Mouse (Mus musculus): ENCODE data around the gene Spaca6. TPM values are rescaled to one million over a fixed set of nuclear protein-coding genes. Genes with fewer than 3 reads are reported as not detected.

Spaca6 gene
- total RNA-seq (2022), result 100 to 1,000 TPM in 2 of 4 experiments, 10 to 100 TPM in 2; 43.9 to 173 (median 91.6) TPM

DNA sequence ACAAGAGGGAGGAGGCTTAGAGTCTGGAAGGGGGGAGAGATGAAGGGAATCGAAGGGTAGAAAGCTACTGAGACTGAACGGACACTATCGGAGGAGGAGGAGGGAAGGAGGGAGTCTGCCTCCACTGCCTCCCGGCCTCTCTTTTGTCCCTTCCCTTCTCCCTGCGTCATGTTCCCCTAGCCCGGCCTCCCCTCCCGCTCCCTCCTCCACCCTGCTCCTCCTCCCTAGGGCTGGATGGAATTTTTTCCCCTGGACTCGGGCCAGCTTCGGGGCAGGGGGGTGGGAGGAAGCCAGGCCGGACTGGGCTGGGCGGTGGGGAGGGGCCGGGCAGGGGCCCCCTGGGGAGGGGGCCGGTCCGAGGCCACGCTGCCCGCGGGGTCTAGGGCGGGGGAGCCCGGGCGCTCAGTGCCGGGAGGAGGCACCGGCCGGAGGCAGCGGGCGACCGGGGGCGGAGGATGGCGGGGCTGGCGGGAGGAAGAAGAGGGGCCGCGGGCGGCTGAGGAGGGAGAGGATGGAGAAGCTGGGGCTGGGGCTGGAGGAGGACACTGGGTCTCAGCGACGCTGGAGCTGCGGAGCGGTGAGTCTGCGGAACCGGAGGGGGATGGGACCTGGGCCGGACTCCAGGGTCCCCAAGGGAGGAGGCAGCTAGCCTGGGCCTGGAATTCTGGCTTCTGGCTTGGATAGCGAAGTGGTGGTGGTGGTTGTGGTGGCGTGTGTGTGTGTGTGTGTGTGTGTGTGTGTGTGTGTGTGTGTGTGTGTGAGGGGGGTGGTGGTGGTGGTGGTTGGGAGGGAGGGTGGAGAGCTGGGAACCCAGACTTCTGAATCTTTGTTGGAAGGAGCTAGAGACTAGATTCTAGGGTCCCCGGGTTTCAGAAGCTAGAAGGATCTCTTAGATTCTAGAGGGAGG, at the start of gene Spaca6:
TSS of gene Spaca6 (plus strand) at position 408 of the 907 bp plus-strand sequence.
- peak; percentile 94 for DNase-seq

DNA sequence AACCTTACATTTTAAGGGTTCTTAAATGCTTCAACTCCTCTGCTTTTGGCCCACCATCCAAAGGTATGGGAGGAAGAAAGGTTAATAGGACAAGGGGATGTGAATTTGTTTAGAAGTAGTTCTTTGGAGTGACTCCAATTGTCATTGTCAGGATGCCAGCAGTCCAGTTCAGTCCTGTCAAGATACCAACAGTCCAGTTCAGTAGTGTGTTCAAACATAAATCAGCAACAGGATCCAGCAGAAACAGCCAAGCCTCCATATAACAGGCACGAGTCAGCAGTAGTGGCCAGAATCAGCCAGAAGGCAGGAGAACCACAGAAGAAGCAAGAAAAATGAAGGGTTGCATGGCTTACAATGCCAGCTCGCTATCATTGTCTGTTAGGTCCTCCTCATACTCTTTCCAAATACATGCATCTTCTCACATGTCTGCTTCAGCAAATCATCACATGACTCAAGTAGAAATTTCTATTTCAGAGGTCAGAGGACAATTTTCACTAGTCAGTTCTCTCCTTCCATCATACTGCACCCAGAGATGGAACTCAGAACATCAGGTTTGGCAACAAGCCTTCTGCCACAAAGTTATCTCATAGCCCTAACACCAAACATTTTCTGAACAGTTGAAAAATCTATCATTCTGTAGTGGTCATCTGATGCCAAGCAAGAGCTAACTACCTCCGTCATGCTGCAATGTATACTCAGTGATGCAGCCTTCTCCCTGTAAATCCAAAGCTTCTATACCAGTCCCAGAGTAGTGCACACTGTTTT, 35.9 kb upstream of the Spaca6 start:
- no peak for DNase-seq

GRCm38 (mm10) chr17:17792578-17792977, 34.4 kb upstream of the Spaca6 start:
- DNase-seq, result no peak

DNA sequence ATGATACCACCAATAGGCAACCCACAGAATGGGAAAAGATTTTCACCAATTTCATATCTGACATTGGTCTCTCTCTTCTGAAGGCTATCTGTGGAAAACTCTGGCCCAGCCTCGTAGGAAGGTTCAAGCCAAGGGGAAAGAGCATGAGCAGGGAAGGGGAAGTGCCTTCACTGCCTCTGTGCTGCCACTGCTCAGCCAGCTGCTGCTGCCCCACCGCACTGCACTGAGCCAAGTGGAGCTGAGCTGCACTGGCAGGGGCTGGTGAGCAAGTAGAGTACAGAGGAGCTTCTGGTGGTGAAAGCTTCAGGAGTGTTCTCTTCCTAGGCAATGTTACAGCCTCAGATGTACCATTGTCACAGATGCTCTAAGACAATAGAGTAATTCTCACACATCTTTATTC, 31.4 kb upstream of the Spaca6 start:
- no peak for DNase-seq

DNA sequence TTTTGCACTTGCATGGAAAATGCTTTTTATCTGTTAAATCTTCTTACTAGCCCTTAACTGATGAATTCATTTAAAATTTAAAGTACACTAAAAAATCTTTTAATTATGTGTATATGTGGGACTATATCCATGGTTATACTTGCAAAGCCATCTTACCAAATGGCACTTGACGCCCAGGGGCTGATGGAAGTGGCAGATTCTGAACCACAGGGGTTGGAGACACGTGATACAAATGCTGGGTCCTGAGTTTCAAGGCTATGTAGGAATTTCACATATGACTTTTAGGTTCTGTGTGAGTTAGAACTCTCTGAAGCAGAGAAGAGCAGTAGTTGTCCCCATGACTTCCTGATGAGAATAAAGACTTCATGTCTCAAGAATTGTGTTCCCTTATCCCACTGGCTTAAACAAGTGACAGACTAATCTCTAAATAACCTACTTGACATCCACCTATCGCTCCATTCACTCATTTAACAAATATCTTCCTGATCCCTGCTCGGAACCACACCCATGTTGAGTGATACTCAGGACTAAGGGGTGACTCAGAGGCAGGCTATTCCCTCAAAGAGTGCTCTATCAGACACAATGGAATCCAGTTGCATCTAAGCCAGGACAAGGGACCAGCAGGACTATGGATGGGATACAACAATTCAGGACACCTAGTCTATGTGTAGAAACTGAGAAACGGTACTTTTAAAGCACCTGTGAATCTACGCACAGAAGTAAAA, 3.2 kb upstream of the Spaca6 start:
- DNase-seq, result no peak

DNA sequence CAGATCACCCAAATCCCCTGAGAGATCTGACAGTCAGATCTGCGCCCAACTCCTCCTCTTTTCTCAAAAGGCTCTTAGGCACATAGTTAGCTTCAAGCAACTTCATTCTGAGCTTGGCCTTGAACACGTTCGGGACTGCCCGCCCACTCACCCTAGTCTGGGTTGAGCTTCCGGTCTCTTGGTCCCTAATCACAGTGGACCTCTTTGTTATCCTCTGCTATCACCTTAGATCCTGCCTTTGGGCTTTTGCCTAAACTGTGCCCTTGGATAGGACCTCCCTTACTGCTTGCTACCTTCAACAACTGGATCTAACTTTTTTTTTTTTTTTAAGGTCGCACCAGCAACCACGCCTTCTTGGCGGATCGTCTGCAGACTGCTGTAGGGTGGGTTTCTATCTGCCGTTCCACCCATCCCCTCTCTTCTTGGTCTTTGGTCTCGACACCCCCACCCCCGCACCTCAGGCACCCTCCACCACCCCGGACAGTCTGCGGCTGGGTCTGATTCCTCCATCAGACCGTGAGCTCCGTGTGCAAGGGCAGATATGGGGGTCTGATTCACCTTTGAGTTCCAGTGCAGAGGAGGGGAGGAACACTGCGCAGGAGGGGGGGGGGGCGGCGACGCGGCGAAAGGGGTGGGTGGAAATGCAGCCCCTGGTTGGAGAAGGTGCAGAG, 902 bp upstream of the Spaca6 start:
- DNase-seq, result peak; percentile 67

GRCm38 (mm10) chr17:17827658-17828190, 766 bp downstream of the Spaca6 start:
- peak; percentile 55 for DNase-seq

GRCm38 (mm10) chr17:17828191-17828981, 1.4 kb downstream of the Spaca6 start:
- peak; percentile 39 for DNase-seq

DNA sequence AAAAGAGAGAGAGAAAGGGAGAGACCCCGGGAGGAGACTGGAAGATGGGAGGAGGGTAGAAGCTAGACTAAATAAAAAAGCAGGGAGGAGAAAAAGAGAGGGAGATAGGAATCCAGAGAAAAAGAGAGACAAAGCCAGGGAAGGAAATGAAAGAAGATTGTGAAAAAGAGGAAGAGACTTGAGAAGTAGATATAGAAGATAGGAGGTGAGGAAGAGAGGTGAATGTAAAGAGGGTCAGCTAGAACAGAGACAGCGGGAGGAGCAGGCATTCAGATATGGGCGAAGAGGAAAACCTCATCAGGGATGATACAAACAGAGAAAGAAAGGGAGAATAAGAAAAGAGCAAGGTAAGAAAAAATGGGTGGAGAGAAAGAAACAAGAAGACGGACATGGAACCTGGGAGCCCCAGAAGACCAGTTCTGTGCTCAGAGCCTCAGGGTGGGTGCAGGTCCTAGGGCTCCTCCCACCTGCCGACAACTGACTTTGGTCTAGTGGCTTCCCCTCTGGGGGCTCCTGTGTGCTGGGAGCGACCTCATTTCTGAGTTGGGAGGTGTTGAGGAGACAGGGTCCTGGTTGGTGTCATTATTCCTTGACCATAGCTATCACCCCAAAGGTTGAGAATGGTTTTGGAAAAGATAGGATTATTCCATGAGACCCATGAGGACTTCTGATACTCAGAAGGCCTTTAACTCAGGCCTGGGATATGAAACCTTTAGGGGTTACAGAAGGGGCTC, 2.3 kb downstream of the Spaca6 start:
- no peak for DNase-seq

GRCm38 (mm10) chr17:17829816-17830535, 3.0 kb downstream of the Spaca6 start:
- DNase-seq, result no peak

DNA sequence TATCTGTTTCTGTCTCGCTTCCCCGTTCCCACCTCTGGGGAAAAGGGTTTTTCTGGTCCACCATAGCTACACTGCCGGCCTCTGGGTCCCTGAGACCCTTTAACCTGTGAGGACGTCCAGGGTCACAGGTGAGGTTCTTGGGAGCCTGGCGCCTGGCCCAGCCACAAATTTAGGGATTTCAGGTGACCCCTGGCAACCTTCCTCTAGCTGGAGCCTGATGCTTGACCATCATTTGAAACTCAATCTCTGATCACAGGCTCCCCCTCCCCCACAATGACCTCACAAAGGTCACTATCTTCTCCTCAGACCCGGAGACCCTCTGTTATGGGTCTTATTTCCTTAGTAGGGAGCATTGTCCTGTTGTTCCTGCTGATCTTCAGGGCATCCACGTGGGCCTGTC, 3.8 kb downstream of the Spaca6 start:
- no peak for DNase-seq

DNA sequence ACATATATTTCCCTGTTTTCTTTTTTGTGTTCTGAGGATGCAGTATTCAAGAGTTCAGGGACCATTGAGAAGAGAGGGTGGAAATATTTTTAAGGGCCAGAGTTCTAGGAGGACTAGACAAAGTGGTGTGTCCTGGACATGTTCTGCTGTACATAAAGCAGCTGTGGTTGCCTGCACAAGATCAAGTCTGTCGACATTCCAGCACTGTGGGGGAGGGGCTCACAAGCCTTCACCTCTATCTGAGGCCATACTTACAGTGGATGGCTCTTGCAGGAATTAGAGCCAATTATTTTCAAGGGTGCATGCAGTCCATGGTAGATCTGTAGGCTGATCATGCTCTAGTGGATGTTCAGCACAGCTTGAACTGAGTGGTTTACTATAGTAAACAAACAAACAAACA, 7.9 kb downstream of the Spaca6 start:
- no peak for DNase-seq

GRCm38 (mm10) chr17:17836101-17836500, 9.1 kb downstream of the Spaca6 start:
- DNase-seq, result no peak

DNA sequence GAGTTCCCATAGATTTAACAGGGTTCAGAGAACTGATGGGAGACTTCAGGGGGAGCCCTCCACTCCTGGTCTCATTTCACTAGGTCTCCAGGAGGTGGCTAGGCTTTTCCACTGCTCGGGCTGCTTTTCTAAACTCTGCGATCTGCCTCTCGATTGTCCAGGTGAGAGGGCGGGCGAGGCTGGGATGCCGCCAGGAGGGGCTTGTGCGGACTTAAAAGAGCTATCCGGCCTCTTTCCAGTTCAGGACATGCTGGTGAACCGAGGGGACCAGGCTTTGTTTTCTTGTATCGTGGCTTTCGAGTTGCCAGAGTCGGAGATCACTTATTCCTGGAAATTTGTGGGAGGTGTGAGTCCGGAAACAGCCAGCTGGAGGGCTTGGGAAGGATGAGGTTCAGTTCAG, 10.5 kb downstream of the Spaca6 start:
- DNase-seq, result no peak

DNA sequence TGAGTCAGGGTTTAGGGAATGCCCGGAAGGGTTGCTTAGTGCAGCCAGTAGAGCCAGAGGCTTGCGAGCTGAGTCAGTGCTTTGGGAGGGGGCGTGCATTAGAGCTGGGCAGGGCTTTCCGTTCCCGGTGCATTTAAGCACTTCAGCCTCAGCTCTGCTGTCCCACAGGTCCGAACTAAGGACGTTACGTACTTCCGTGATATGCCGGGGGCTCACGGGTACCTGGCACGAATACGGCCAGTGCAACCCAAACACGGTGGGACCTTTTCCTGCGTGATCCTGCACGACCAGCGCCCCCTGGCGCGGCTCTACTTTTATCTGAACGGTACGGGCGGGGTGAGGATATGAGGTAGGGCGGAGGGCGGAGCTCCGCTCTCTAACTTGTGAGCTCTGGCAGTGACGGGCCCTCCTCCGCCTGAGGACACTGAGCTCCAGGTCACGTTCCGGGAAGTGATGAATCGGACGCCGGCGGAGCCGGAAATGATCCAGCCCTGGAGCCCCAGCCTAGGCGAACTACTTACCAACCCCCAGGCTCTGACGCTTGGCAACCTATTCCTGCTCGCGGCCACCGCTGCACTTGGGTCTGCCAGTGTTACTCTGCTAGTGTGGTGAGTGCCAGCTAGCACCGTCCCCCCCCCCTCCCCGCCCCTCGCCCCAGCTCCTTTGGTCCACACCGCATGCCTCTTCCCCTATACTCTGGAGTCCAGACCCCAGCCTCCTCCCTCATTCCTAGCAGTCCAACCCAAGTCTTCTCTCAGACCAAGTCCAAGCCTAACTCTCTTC, 11.2 kb downstream of the Spaca6 start:
- DNase-seq, result peak; percentile 98

- DNase-seq, result no peak
These were observed 12.3 kb downstream of the Spaca6 start for GRCm38 (mm10) chr17:17839276-17839675.

DNA sequence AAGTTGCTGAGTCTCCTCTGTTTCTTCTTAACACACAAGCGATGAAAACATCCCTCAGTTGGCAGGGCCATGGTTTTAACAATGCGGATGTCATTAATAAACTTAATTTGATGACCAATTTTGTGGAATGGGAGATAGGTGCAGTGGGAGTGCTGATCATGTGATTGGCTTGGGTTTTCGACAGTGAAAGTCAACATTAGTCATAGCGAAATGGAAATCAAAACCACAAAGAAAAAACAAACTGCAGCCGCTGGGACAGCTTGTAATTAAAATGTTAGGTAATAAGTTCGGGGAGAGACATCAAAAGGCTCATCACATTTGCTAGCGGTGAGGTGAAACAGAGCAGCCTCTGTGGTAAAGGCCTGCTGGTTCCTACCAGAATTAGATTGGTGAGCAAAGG, 13.8 kb downstream of the Spaca6 start:
- DNase-seq, result no peak

DNA sequence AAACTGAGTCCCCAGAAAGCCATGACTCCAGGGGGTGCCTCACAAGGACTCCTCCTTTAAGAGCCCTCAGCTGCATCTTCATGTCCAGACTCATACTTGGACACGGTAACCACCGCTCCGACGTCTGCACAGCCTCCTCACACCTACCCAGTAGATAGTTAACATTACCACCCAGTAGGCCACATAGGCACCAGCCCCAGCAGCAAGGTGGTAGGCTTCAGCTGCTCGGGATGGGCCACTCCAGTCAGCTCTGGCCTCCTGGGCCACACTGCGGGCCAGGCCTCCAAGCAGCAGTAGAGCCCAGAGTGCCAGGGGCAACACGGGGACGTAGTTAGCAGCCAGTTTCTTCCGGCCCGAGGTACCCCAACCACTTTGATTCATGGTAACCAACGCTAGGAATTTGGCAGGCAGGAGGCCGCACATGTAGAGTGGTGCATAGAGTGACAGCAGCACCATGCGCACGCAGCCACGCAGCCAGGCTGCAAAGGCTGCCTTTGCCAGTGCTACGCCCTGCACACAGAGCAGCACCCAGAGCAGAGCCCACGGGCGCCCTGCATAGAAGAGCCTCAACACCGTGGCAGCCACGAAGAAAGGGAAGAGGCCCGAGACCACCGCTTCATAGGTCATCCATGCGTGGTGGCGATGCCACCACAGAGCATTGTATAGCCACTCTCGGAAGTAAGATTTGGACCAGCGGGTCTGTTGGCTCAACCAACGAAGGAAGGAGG, 16.7 kb downstream of the Spaca6 start:
- DNase-seq, result no peak
